Mouse (Mus musculus): Measurements from ENCODE around the gene Fhod1.

- TF ChIP-seq CTCF (IDR thresholded peaks at IDR 0.05; ENCODE audit: borderline replicate concordance, control insufficient read depth, extremely low read depth, insufficient read depth, low read length, poor library complexity) (0 out of 2 replicates have a peak, but pooled peaks have one; percentile 28), POLR2A (IDR thresholded peaks at IDR 0.05; ENCODE audit: control insufficient read depth, extremely low read depth, insufficient read depth, low read length, poor library complexity) (peak; percentile 43; the same call in 1 of the 2 replicates)
Observed at GRCm38 (mm10) chr8:105288958-105289732, 58.6 kb downstream of the Fhod1 start.

All from thymus, adult 2 months (tissue).